Mouse (Mus musculus): ENCODE data around the gene Igf2bp2. TPM values are rescaled to one million over a fixed set of nuclear protein-coding genes. Genes with fewer than 3 reads are reported as not detected.

The Igf2bp2 gene
- total and polyA plus RNA-seq, 2 experiments from 2014 or later, result 5.6 to 12.2 TPM

- Histone ChIP-seq H3K4me2 (ENCODE audit: low read depth) (no peak overlapping the region), H3K9ac (no peak overlapping the region), H3K27me3 (ENCODE audit: insufficient read depth, low read length) (no peaks in the 10 kb centered on the region), H3K4me3 (ENCODE audit: low read depth, low read length) (no peak overlapping the region), H3K9me3 (ENCODE audit: low read length) (no peaks in the 10 kb centered on the region), H3K36me3 (ENCODE audit: insufficient read depth) (no peaks in the 10 kb centered on the region), H3K4me1 (ENCODE audit: insufficient read depth) (no peaks in the 10 kb centered on the region), H3K27ac (ENCODE audit: low read depth, low read length) (no peak overlapping the region)
- ATAC-seq, result no peak
- no peak for DNase-seq
- 90% methylated on average over 3 of the region's 3 CpGs for WGBS
- TF ChIP-seq CTCF (IDR thresholded peaks at IDR 0.05; ENCODE audit: low read depth), result no peak
Observed at GRCm38 (mm10) chr16:22091255-22091783, 71.8 kb downstream of the Igf2bp2 start.

DNA sequence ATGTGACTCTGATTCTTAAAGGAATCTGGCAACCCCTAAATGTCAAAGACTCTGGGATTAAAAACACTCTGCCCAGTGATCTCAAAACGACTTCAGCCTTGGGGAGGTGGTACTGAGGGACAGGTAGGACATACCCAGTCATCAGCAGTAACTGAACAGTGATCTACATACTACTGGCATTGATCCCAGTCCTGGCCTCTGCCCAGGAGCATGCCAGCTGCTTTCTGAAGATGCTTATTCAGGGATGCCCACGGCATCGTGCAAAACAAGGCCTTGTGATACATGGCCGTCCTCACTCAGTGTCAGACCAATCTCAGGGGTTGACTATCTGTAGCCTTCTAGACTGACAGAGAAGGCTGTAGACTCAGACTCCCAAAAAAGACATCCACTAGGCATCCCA lies 77.7 kb downstream of the Igf2bp2 start:
- no peak for ATAC-seq
- no peak for DNase-seq
- 52% methylated on average over 4 of the region's 4 CpGs for WGBS
- Histone ChIP-seq H3K4me1 (ENCODE audit: insufficient read depth) (no peaks in the 10 kb centered on the region), H3K4me2 (ENCODE audit: low read depth) (no peak overlapping the region), H3K36me3 (ENCODE audit: insufficient read depth) (no peaks in the 10 kb centered on the region), H3K9ac (no peak overlapping the region), H3K27ac (ENCODE audit: low read depth, low read length) (no peak overlapping the region), H3K9me3 (ENCODE audit: low read length) (no peaks in the 10 kb centered on the region), H3K4me3 (ENCODE audit: low read depth, low read length) (no peak overlapping the region), H3K27me3 (ENCODE audit: insufficient read depth, low read length) (no peaks in the 10 kb centered on the region)
- TF ChIP-seq CTCF (IDR thresholded peaks at IDR 0.05; ENCODE audit: low read depth), result no peak

GRCm38 (mm10) chr16:22080125-22080710 lies 82.9 kb downstream of the Igf2bp2 start:
- no peak for DNase-seq
- H3K4me2 ChIP-seq (ENCODE audit: low read depth), result no peak overlapping the region
- H3K36me3 ChIP-seq (ENCODE audit: insufficient read depth), result peaks cover 7% of the 10 kb centered on the region; the same call in 1 of the 2 replicates
- no peak for ATAC-seq
- H3K9ac ChIP-seq, result no peak overlapping the region
- no peak overlapping the region for H3K4me3 ChIP-seq (ENCODE audit: low read depth, low read length)
- H3K27ac ChIP-seq (ENCODE audit: low read depth, low read length), result no peak overlapping the region
- no peak for TF ChIP-seq CTCF (IDR thresholded peaks at IDR 0.05; ENCODE audit: low read depth)
- no peaks in the 10 kb centered on the region for H3K27me3 ChIP-seq (ENCODE audit: insufficient read depth, low read length)
- no peaks in the 10 kb centered on the region for H3K9me3 ChIP-seq (ENCODE audit: low read length)
- WGBS, result 68% methylated on average over 12 of the region's 12 CpGs
- no peaks in the 10 kb centered on the region for H3K4me1 ChIP-seq (ENCODE audit: insufficient read depth)

DNA sequence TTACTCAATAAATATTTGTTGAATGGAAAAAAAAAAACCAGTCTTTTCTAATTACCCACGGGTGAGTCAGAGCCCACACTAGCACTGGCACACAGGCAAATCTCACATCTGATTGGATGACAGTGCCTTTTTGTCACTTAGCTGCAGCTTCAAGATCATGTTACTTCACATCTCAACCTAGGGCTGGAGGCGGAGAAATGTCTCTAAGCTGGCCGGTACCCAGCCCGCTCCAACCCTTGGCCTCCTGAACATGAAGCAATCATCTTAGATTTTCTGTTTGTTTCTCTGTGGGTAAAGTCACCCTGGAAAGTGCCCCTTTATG lies 86.5 kb downstream of the Igf2bp2 start:
- Histone ChIP-seq H3K4me3 (ENCODE audit: low read depth, low read length) (no peak overlapping the region), H3K27ac (ENCODE audit: low read depth, low read length) (no peak overlapping the region), H3K9me3 (ENCODE audit: low read length) (no peaks in the 10 kb centered on the region), H3K27me3 (ENCODE audit: insufficient read depth, low read length) (no peaks in the 10 kb centered on the region), H3K4me2 (ENCODE audit: low read depth) (no peak overlapping the region), H3K4me1 (ENCODE audit: insufficient read depth) (no peaks in the 10 kb centered on the region), H3K9ac (no peak overlapping the region), H3K36me3 (ENCODE audit: insufficient read depth) (peaks cover 7% of the 10 kb centered on the region; the same call in 1 of the 2 replicates)
- ATAC-seq (no peak), DNase-seq (no peak)
- no peak for TF ChIP-seq CTCF (IDR thresholded peaks at IDR 0.05; ENCODE audit: low read depth)
- WGBS, result 39% methylated on average over 4 of the region's 4 CpGs

DNA sequence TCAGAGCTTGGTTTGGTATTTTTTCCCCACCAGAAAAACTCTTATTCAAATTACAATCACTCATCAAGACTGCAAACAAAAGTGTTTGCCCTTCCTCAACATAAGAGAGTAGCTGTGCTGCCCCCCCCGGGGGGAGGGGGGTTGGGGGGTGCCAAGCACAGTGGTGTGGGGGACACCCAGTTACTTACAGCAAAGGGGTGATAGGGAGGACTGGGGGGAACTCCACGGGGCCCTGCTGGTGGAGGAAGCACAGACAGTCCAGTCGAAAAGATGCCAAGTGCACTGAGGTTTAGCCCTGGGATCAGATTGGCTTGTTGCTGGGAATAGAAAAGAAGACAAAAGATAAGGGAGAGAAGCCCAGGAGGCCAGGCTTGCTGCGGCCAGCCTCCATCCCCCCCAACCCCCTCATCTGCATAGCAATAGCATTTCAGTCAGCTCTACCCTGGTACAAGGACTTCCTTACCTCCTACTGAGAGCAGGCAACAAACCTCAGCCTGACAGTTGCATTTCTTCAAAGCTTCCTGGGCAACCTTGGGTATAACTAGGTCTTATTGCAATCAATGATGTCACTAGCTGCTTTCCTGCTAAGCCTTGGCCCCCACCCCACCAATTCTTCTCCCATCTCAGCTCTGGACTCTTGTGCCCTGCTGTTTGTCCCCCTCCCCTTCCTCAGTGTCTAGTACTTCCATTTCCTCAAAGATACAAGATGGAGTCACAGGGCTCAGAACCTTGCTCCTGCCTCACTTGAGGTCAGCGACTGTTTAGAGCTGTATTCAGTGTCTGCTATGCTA lies 87.1 kb downstream of the Igf2bp2 start:
- no peak for ATAC-seq
- WGBS, result 14% methylated on average over 5 of the region's 5 CpGs

GRCm38 (mm10) chr16:22075067-22075466 lies 88.0 kb downstream of the Igf2bp2 start:
- H3K4me1 ChIP-seq (ENCODE audit: insufficient read depth), result no peaks in the 10 kb centered on the region
- ATAC-seq, result no peak
- H3K27ac ChIP-seq (ENCODE audit: low read depth, low read length), result no peak overlapping the region
- DNase-seq, result no peak
- no peaks in the 10 kb centered on the region for H3K9me3 ChIP-seq (ENCODE audit: low read length)
- peaks cover 7% of the 10 kb centered on the region; the same call in 1 of the 2 replicates for H3K36me3 ChIP-seq (ENCODE audit: insufficient read depth)
- H3K9ac ChIP-seq, result no peak overlapping the region
- WGBS, result 79% methylated on average over 6 of the region's 6 CpGs
- no peak for TF ChIP-seq CTCF (IDR thresholded peaks at IDR 0.05; ENCODE audit: low read depth)
- H3K4me3 ChIP-seq (ENCODE audit: low read depth, low read length), result no peak overlapping the region
- no peaks in the 10 kb centered on the region for H3K27me3 ChIP-seq (ENCODE audit: insufficient read depth, low read length)
- no peak overlapping the region for H3K4me2 ChIP-seq (ENCODE audit: low read depth)

More for the DNA sequence above, 87.1 kb downstream of the Igf2bp2 start:
- Histone ChIP-seq H3K27ac (ENCODE audit: low read depth, low read length) (no peak overlapping the region), H3K36me3 (ENCODE audit: insufficient read depth) (peaks cover 7% of the 10 kb centered on the region; the same call in 1 of the 2 replicates), H3K4me3 (ENCODE audit: low read depth, low read length) (no peak overlapping the region), H3K27me3 (ENCODE audit: insufficient read depth, low read length) (no peaks in the 10 kb centered on the region), H3K4me2 (ENCODE audit: low read depth) (no peak overlapping the region), H3K9ac (no peak overlapping the region), H3K9me3 (ENCODE audit: low read length) (no peaks in the 10 kb centered on the region), H3K4me1 (ENCODE audit: insufficient read depth) (no peaks in the 10 kb centered on the region)
- DNase-seq, result no peak
- TF ChIP-seq CTCF (IDR thresholded peaks at IDR 0.05; ENCODE audit: low read depth), result no peak

- 72% methylated on average over 7 of the region's 7 CpGs for WGBS
- H3K4me1 ChIP-seq (ENCODE audit: insufficient read depth), result no peaks in the 10 kb centered on the region
Observed at GRCm38 (mm10) chr16:22071361-22071760, 91.7 kb downstream of the Igf2bp2 start.

More at GRCm38 (mm10) chr16:22071361-22071760, 91.7 kb downstream of the Igf2bp2 start:
- H3K36me3 ChIP-seq (ENCODE audit: insufficient read depth), result peaks cover 14% of the 10 kb centered on the region
- H3K4me2 ChIP-seq (ENCODE audit: low read depth), result no peak overlapping the region
- ATAC-seq (no peak), DNase-seq (peak; percentile 4)
- H3K27me3 ChIP-seq (ENCODE audit: insufficient read depth, low read length), result no peaks in the 10 kb centered on the region
- no peak overlapping the region for H3K4me3 ChIP-seq (ENCODE audit: low read depth, low read length)
- H3K27ac ChIP-seq (ENCODE audit: low read depth, low read length), result no peak overlapping the region
- TF ChIP-seq CTCF (IDR thresholded peaks at IDR 0.05; ENCODE audit: low read depth), result peak; percentile 49
- no peak overlapping the region for H3K9ac ChIP-seq
- H3K9me3 ChIP-seq (ENCODE audit: low read length), result no peaks in the 10 kb centered on the region

Measured in forebrain, postnatal 0 days (tissue).